Mouse (Mus musculus): ENCODE measurements at regions not wholly inside any gene's neighbourhood (a gene's known extent, or its start where the extent isn't known, plus 50 kb on each side); places are given as distances from the start of the nearest gene placed in this dataset.

DNA sequence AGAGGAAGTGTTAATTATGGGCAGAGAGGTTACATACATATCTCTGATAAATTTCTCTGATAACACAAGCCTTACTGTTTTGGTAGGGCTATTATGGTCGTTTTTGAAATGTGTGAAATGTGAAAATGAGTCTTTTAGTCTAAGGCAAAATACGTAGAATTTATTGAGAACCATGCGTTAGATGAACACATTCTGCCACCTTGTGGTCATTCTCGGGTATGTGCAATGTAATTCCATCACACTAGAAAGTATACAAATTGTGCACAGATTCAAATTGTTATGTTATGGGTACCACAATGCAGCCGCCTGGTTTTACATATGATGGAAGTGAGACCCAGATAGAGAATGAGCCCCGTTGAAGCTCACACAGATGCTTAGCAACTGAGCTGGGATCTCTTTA, 138.7 kb downstream of the Cdr1 start:
- DNase-seq: peak; percentile 7 to 8
- intact Hi-C loops (cut with DNase I): loop anchor here (5.0 to 10.0 kb wide), 2 partner anchors 442 to 544 kb away; no protein-coding TSS in a partner anchor

DNA sequence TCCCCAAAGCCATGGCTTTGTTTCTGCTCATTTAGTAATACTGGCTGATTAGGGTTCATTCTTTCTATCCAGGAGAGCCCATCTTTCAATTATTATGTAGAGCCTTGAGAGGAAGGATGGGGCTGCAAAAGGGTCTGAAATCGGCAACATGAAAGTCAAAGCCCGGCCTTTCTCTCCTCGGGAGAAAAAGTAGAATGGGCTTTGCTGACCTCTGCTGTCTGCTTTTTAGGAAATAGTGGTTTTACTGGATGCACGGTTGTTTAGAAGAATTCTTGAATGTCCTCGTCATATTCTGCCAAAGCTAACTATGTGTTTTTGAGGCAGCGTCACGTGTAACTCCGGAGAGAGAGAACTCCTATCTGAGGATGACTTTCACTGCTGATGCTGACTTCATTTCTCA, 142.2 kb downstream of the Cdr1 start:
- intact Hi-C loops (cut with DNase I): loop anchor here (10.0 kb wide), 1 partner anchor 438 kb away; no protein-coding TSS in a partner anchor
- DNase-seq: no peak

All from heart, postnatal 10 days (tissue).